Mouse (Mus musculus): Measurements from ENCODE around the gene Wdr5.

GRCm38 (mm10) chr2:27512909-27513308 lies 2.0 kb upstream of the Wdr5 start:
- TF ChIP-seq CTCF (IDR thresholded peaks at IDR 0.05; ENCODE audit: extremely low read depth, insufficient read length, insufficient replicate concordance, low read depth, low read length) (no peak), POLR2A (IDR thresholded peaks at IDR 0.05; ENCODE audit: low read depth, low read length) (no peak)
